Mouse (Mus musculus) frontal cortex, adult 2 months (tissue): ENCODE results near the gene Cyp3a41a. TPM values are rescaled to one million over a fixed set of nuclear protein-coding genes. Genes with fewer than 3 reads are reported as not detected.
"Not testable (repeated sequence)": the region's sequence is repeated elsewhere in the genome, so short reads cannot be mapped to it uniquely, and the experiment has no call there.

ENCODE experiments used
- DNase-seq, 2 experiments: peaks; one replicate each; pipeline ENCODE4 v3.0.0; 2022; ENCODE audit warnings: low spot score in 1 of 2; ENCODE audit errors: extremely low spot score in 1 of 2
- polyA plus RNA-seq: library from polyadenylated mRNA; depleted of rRNA; stranded (reverse); fragments of >200 nt; gene quantifications from 2 replicates; pipeline ENCODE4 v1.2.3, GENCODE M21; 2012; rRNA removed

Cyp3a41a gene
- not detected in 2 replicates for polyA plus RNA-seq

DNA sequence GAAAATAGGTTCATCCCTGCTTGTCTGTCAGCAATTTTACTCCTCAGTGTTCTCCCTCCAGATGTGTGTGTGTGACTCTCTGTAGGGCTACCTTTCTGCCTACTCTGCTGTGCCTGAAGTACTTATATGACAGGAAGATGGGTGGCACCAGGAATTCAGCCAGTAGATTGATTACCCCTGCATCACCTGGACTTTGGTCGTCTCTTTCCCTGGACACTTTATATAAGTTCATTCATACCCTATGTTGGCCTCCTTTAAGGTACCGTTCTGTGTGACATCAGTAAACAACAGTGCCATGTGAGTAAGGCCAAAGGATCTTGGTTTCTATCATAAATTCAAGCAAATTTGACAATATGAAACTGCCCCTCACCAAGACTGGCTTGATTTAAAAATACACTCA is at the start of gene Cyp3a41a:
Gene Cyp3a41a (minus strand): TSS at position 101 of the 400 bp plus-strand sequence.
- DNase-seq, result not testable (repeated sequence)

DNA sequence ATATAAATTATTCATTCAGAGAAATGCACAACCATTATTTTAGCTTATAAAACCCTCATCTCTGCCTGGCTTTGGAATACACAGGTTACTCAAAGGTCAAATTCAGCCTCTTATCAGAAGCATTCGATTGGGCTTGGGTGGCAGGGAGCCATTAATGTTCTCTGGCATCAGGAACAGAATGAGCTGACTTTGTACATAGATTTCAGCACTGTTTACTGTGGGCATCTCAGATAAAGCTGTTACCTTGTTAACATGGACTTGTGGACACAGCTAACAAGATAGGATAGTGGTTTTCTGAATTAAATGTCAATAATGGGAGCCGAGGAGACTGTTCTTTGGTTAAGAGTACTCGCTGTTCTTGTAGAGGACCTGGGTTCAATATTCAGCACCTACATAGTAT is 17.6 kb upstream of the Cyp3a41a start:
- not testable (repeated sequence) for DNase-seq

DNA sequence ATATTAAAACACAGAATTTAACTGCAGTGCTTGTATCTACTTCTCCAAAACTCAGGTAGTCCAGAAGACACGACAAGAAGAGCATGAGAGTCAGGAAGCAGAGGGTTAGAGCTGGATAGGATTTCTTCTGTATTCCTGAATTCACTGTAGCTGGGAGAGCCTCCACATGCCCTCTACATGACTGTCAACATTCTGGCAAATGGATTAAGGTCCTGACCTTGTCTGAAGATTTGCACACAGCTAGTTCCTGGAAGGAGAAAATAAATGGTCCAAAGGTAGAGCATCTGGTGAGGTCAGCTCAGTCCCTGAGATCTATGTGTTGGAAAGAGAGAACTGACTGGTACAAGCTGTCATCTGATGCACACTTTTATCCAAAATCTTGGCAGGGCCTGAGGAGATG is 5.6 kb downstream of the Cyp3a41a start:
- DNase-seq, result not testable (repeated sequence)

GRCm38 (mm10) chr5:145707372-145707771 is 12.6 kb downstream of the Cyp3a41a start:
- DNase-seq, result not testable (repeated sequence)

- no peak for DNase-seq
Measured at GRCm38 (mm10) chr5:145662007-145662406, 57.9 kb downstream of the Cyp3a41a start.

DNA sequence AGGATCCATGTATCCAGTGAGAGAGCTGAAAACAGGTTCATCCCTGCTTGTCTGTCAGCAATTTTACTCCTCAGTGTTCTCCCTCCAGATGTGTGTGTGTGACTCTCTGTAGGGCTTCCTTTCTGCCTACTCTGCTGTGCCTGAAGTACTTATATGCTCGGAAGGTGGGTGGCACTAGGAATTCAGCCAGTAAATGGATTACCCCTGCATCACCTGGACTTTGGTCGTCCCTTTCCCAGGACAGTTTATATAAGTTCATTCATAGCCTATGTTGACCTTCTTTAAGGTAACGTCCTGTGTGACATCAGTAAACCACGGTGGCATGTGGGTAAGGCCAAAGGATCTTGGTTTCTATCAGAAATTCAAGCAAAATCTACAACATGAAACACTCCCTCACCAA is 72.2 kb downstream of the Cyp3a41a start:
- DNase-seq, result no peak

Other genes with a start within 250 kb of the Cyp3a41a start
- not detected in 2 replicates for gene Cyp3a41b, start 135.4 kb downstream of the Cyp3a41a start, polyA plus RNA-seq
- not detected in 2 replicates for gene Cyp3a44, start 85.7 kb upstream of the Cyp3a41a start, polyA plus RNA-seq
- not detected in 2 replicates for gene Cyp3a11, start 159.8 kb upstream of the Cyp3a41a start, polyA plus RNA-seq